Mouse (Mus musculus) G1E (cell line): ENCODE measurements at regions not wholly inside any gene's neighbourhood (a gene's known extent, or its start where the extent isn't known, plus 50 kb on each side); places are given as distances from the start of the nearest gene placed in this dataset.

Experiments used
- CTCF ChIP-seq: IDR thresholded peaks from 2 replicates; pipeline ENCODE4 v1.5.1; 2012; ENCODE audit warnings: low read depth, low read length, inconsistent platforms, mixed read lengths
- GATA1 ChIP-seq: IDR thresholded peaks from 2 replicates; pipeline ENCODE4 v1.6.1; 2012; ENCODE audit warnings: borderline replicate concordance, low read length, inconsistent platforms, mixed read lengths

DNA sequence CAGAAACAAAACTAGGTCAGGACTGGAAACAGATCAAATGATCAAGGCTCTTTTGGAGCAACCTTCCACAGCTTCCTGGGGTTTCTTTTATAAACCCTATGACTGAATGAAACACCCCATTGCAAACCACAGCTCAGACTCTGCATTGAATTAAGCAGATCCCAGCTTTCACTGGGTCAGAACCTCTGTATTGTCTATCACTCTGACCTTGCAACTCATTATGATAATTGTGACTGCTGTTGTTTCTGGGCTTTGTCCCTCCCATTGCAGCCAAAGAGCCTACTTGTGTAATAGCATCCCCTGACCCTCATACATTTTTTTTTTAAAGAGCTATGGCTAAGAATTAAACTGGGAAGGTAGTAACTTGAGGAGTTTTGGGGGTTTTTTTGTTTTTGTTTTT is 388.5 kb upstream of the Sgcd start:
- TF ChIP-seq CTCF (no peak), GATA1 (no peak)
